Mouse (Mus musculus): ENCODE measurements around the gene Gfi1b.
A peak's percentile ranks its signal among the peaks of the same experiment; 100 is the strongest.

Gene Gfi1b

GRCm38 (mm10) chr2:28621664-28622171, at the start of gene Gfi1b:
Gene Gfi1b (minus strand): TSS chr2:28621982.
- peak; percentile 94 for DNase-seq (ENCODE audit: low read depth, low spot score)

GRCm38 (mm10) chr2:28671438-28671837, 49.7 kb upstream of the Gfi1b start:
- H3K27me3 ChIP-seq (ENCODE audit: control insufficient read depth, insufficient read depth, low read length, poor library complexity, severe bottlenecking): no peaks in the 10 kb centered on the region

More at GRCm38 (mm10) chr2:28621664-28622171, at the start of gene Gfi1b:
- H3K36me3 ChIP-seq (ENCODE audit: control insufficient read depth, insufficient read depth, low read length, poor library complexity, severe bottlenecking): no peaks in the 10 kb centered on the region
- H3K27me3 ChIP-seq (ENCODE audit: control insufficient read depth, insufficient read depth, low read length, poor library complexity, severe bottlenecking): no peaks in the 10 kb centered on the region

GRCm38 (mm10) chr2:28665818-28666217, 44.0 kb upstream of the Gfi1b start:
- Histone ChIP-seq H3K36me3 (ENCODE audit: control insufficient read depth, insufficient read depth, low read length, poor library complexity, severe bottlenecking) (peaks cover 7% of the 10 kb centered on the region), H3K27me3 (ENCODE audit: control insufficient read depth, insufficient read depth, low read length, poor library complexity, severe bottlenecking) (no peaks in the 10 kb centered on the region)
- DNase-seq (ENCODE audit: low read depth, low spot score): no peak

More at GRCm38 (mm10) chr2:28671438-28671837, 49.7 kb upstream of the Gfi1b start:
- peaks cover 10% of the 10 kb centered on the region for H3K36me3 ChIP-seq (ENCODE audit: control insufficient read depth, insufficient read depth, low read length, poor library complexity, severe bottlenecking)
- no peak for DNase-seq (ENCODE audit: low read depth, low spot score)

GRCm38 (mm10) chr2:28662891-28663290, 41.1 kb upstream of the Gfi1b start:
- DNase-seq (ENCODE audit: low read depth, low spot score): no peak
- Histone ChIP-seq H3K27me3 (ENCODE audit: control insufficient read depth, insufficient read depth, low read length, poor library complexity, severe bottlenecking) (no peaks in the 10 kb centered on the region), H3K36me3 (ENCODE audit: control insufficient read depth, insufficient read depth, low read length, poor library complexity, severe bottlenecking) (peaks cover 11% of the 10 kb centered on the region)

- DNase-seq (ENCODE audit: low read depth, low spot score): no peak
- Histone ChIP-seq H3K27me3 (ENCODE audit: control insufficient read depth, insufficient read depth, low read length, poor library complexity, severe bottlenecking) (no peaks in the 10 kb centered on the region), H3K36me3 (ENCODE audit: control insufficient read depth, insufficient read depth, low read length, poor library complexity, severe bottlenecking) (peaks cover 5% of the 10 kb centered on the region; the same call in 1 of the 2 replicates)
Observed at GRCm38 (mm10) chr2:28656216-28656615, 34.4 kb upstream of the Gfi1b start.

- H3K36me3 ChIP-seq (ENCODE audit: control insufficient read depth, insufficient read depth, low read length, poor library complexity, severe bottlenecking): 0 out of 2 replicates have a peak, but pooled peaks cover 4% of the 10 kb centered on the region
- DNase-seq (ENCODE audit: low read depth, low spot score): peak; percentile 57
Observed at GRCm38 (mm10) chr2:28654295-28654694, 32.5 kb upstream of the Gfi1b start.

GRCm38 (mm10) chr2:28653351-28653750, 31.6 kb upstream of the Gfi1b start:
- no peaks in the 10 kb centered on the region for H3K27me3 ChIP-seq (ENCODE audit: control insufficient read depth, insufficient read depth, low read length, poor library complexity, severe bottlenecking)
- DNase-seq (ENCODE audit: low read depth, low spot score): no peak
- no peaks in the 10 kb centered on the region for H3K36me3 ChIP-seq (ENCODE audit: control insufficient read depth, insufficient read depth, low read length, poor library complexity, severe bottlenecking)

More at GRCm38 (mm10) chr2:28654295-28654694, 32.5 kb upstream of the Gfi1b start:
- H3K27me3 ChIP-seq (ENCODE audit: control insufficient read depth, insufficient read depth, low read length, poor library complexity, severe bottlenecking): no peaks in the 10 kb centered on the region

- H3K36me3 ChIP-seq (ENCODE audit: control insufficient read depth, insufficient read depth, low read length, poor library complexity, severe bottlenecking): no peaks in the 10 kb centered on the region
- no peaks in the 10 kb centered on the region for H3K27me3 ChIP-seq (ENCODE audit: control insufficient read depth, insufficient read depth, low read length, poor library complexity, severe bottlenecking)
- no peak for DNase-seq (ENCODE audit: low read depth, low spot score)
Observed at GRCm38 (mm10) chr2:28650526-28650925, 28.7 kb upstream of the Gfi1b start.

- Histone ChIP-seq H3K36me3 (ENCODE audit: control insufficient read depth, insufficient read depth, low read length, poor library complexity, severe bottlenecking) (no peaks in the 10 kb centered on the region), H3K27me3 (ENCODE audit: control insufficient read depth, insufficient read depth, low read length, poor library complexity, severe bottlenecking) (no peaks in the 10 kb centered on the region)
- no peak for DNase-seq (ENCODE audit: low read depth, low spot score)
Observed at GRCm38 (mm10) chr2:28643081-28643480, 21.3 kb upstream of the Gfi1b start.

GRCm38 (mm10) chr2:28641435-28641941, 19.7 kb upstream of the Gfi1b start:
- Histone ChIP-seq H3K36me3 (ENCODE audit: control insufficient read depth, insufficient read depth, low read length, poor library complexity, severe bottlenecking) (no peaks in the 10 kb centered on the region), H3K27me3 (ENCODE audit: control insufficient read depth, insufficient read depth, low read length, poor library complexity, severe bottlenecking) (no peaks in the 10 kb centered on the region)
- DNase-seq (ENCODE audit: low read depth, low spot score): peak; percentile 30

- no peaks in the 10 kb centered on the region for H3K36me3 ChIP-seq (ENCODE audit: control insufficient read depth, insufficient read depth, low read length, poor library complexity, severe bottlenecking)
- no peaks in the 10 kb centered on the region for H3K27me3 ChIP-seq (ENCODE audit: control insufficient read depth, insufficient read depth, low read length, poor library complexity, severe bottlenecking)
- DNase-seq (ENCODE audit: low read depth, low spot score): peak; percentile 98
Observed at GRCm38 (mm10) chr2:28640461-28641424, 19.0 kb upstream of the Gfi1b start, which contains the start of gene Tsc1. Gene Tsc1 (plus strand): TSS chr2:28641228.

- peak; percentile 62 for DNase-seq (ENCODE audit: low read depth, low spot score)
- Histone ChIP-seq H3K27me3 (ENCODE audit: control insufficient read depth, insufficient read depth, low read length, poor library complexity, severe bottlenecking) (no peaks in the 10 kb centered on the region), H3K36me3 (ENCODE audit: control insufficient read depth, insufficient read depth, low read length, poor library complexity, severe bottlenecking) (no peaks in the 10 kb centered on the region)
Observed at GRCm38 (mm10) chr2:28639794-28640193, 18.0 kb upstream of the Gfi1b start.

GRCm38 (mm10) chr2:28638886-28639285, 17.1 kb upstream of the Gfi1b start:
- DNase-seq (ENCODE audit: low read depth, low spot score): no peak
- Histone ChIP-seq H3K27me3 (ENCODE audit: control insufficient read depth, insufficient read depth, low read length, poor library complexity, severe bottlenecking) (no peaks in the 10 kb centered on the region), H3K36me3 (ENCODE audit: control insufficient read depth, insufficient read depth, low read length, poor library complexity, severe bottlenecking) (no peaks in the 10 kb centered on the region)

GRCm38 (mm10) chr2:28638352-28638751, 16.6 kb upstream of the Gfi1b start:
- no peak for DNase-seq (ENCODE audit: low read depth, low spot score)

More at GRCm38 (mm10) chr2:28638352-28638751, 16.6 kb upstream of the Gfi1b start:
- H3K36me3 ChIP-seq (ENCODE audit: control insufficient read depth, insufficient read depth, low read length, poor library complexity, severe bottlenecking): no peaks in the 10 kb centered on the region
- no peaks in the 10 kb centered on the region for H3K27me3 ChIP-seq (ENCODE audit: control insufficient read depth, insufficient read depth, low read length, poor library complexity, severe bottlenecking)

Measured in splenic B cell, adult 2 months (primary cell).